Mouse (Mus musculus) spleen, postnatal 10 days (tissue): ENCODE data around the gene Trappc4.
"Not testable (repeated sequence)": the region's sequence is repeated elsewhere in the genome, so short reads cannot be mapped to it uniquely, and the experiment has no call there.

Source experiments
- DNase-seq, 2 experiments: peaks; one replicate each; pipeline ENCODE4 v3.0.0; 2021 to 2022; ENCODE audit warnings: low spot score in 2 of 2

Gene Trappc4

DNA sequence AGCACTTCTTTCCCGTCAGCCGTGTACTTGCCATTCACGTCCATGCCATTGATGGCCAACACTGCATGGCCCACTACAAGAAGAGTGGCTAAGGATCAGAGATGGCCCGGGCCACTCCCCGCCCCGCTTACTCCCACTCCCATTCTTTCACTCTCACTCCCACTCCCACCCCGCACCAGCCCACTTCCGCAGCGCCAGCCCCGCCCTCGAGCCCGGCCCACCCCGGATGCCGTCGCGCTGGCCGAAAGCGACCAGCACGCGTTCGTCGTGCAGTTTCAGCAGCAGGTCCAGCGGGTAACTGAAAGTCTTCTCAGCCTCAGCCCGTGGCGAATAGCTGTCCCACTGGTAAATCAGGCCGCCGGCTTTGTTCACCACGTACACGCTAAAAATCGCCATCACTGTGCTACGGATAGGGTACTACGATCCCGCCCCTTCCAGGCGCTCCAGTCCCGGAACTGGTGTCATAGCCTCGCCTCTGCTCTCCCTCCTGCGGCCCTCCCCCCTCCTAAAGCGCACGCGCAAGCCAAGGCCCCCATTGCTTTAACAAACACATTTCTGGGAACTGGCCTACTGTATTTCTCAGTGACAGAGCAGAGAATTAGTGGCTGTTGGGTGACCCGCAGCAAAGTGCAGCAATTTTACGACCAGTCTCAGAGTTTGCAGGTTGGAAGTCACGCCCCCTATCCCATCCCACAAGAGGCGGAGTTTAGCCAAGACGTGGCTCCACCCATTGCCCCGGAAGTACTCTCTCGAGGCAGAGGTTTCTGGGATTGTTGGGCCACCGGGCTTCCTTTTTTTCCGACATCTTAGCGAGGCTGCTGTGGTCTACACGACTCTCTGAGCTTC, at the start of gene Trappc4, which contains the start of gene Rps25:
Trappc4 (minus strand) TSS at position 695 of the 846 bp plus-strand sequence.
Rps25 (plus strand) TSS at position 234 of the 846 bp plus-strand sequence.
- peak; percentile 91 to 96 for DNase-seq

DNA sequence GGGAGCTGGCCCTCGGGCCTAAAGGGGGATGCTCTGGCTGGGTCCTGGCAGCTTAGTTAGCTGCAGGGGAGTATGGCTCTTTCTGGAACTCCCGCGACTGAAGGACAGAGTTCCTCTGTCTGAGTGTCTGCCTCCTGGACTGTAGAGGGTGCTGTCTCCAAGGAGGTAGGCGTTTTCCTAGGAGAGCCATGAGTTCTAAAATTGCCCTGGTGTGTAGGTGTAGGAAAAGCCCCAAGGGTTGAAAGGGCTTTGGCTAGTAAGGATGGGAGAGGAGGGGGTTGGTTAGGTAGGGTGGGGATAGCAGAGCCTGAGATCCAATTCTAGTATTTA, 47.5 kb upstream of the Trappc4 start, which contains the start of gene Upk2:
Upk2 (minus strand) TSS at position 86 of the 330 bp plus-strand sequence.
- DNase-seq, result no peak

DNA sequence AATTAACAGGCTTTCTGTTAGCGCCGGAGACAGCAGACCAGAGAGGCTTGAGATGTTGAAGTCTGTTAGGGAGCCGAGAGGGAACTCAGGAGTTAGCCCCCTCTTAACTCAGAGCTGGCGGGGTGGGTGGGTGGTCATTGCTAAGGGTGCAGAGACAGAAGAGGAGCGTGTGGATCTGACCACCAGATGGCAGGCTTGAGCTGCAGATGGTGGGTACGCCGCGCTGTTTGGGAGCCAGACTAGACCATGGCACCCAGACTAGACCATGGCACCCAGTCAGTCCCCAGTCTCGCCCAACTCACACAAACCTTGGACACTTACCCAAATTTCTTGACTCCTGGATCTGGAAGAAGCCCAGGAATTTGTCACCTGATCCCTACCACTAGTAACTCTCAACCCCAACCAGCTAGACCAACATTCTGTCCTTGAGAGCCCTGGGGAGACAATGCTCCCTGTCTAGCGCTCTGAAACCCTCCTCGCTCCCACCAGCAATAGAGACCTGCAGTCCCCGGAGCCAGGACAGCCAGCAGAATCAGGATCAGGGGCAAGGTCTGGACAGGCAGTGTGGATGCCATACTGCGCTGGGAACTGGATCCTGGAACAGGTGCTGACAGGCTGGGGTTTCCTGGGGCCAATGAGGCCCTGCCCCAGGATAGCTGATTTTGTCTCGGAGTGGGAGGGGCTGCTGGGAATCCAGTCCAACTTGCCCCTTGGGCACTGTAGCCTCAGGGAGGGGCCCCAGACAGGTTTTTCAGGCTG, 46.9 kb upstream of the Trappc4 start:
- peak; percentile 69 to 90 for DNase-seq

DNA sequence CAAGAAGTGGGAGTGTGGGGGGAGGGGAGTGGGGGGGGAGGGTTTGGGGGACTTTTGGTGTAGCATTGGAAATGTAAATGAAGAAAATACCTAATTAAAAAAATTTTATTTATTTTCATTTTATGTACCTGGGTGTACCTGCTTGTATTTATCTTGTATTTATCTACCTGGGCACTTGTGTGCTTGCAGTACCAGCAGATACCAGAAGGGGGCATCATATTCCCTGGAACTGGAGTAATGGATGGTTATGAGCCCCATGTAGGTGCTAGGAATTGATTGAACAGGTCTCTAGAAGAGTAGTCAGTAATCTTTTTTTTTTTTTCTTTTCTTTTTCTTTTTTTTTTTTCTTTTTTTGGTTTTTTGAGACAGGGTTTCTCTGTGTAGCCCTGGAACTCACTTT, 43.0 kb upstream of the Trappc4 start:
- DNase-seq, result peak in 1 of 2 experiments; percentile 46

DNA sequence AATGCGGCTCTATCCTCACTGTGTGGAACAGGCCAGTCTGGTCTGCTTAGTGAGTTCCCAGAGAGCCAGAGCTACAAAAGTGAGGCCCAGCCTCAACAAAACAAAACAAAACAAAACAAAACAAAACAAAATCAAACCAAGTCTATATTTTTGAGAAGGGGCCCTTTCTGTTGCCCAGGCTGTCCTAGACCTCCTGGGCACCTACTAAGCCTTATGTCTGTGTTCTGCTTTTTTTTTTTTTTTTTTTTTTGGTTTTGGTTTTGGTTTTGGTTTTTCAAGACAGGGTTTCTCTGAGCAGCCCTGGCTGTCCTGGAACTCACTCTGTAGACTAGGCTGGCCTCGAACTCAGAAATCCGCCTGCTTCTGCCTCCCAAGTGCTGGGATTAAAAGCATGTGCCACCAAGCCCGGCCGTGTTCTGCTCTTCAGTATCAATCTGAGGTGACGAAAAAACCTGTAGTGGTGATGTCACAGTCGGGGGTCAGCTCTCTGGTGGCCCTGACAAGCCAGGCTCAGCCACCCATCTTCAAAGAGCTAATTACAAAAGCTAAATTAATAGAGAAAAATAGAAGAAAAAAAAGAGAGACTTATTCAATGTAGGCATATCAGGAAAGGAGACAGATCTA, 37.1 kb upstream of the Trappc4 start:
- DNase-seq, result not testable (repeated sequence)

DNA sequence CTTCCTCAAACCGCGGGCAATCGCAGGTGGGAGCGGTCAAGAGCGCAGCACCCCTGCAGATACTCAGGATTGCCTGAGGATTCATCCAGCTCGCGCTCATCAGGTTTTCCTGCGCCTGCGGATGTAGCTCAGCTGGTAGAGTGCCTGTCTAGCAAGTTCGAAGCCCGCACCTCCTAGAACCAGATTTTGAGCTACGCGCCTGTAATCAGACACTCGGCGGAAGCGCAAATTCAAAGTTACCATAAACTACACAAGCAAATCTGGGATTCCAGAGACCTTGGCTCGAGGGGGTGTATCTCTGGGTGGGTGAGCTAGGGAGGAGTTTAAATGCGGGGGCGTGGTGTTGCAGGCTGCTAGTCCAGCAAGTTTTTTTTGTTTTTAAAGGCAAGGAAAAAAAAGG, 33.6 kb upstream of the Trappc4 start, which contains the start of gene Foxr1:
Foxr1 (minus strand) TSS at position 176 of the 400 bp plus-strand sequence.
- no peak for DNase-seq

DNA sequence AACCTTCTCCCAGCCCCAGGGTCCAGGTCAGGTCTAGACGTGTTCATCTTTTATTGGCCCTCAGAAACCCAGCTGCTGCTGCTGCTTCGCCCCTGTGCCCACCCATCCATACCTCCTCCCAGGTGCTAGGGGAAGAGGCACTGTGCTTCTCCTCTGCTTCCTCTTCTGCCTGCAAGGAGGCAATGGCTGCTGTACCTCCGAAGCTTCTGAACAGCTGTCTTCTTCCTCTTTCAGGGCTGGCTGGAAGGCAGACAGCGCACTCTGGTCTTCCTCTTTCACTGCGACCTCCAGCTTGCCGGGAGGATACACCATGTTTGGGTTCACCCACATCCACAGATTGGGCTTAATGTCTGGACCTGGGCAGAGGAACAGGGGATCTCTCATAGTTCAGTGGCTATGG, 28.3 kb upstream of the Trappc4 start:
- DNase-seq, result peak in 1 of 2 experiments; percentile 50

DNA sequence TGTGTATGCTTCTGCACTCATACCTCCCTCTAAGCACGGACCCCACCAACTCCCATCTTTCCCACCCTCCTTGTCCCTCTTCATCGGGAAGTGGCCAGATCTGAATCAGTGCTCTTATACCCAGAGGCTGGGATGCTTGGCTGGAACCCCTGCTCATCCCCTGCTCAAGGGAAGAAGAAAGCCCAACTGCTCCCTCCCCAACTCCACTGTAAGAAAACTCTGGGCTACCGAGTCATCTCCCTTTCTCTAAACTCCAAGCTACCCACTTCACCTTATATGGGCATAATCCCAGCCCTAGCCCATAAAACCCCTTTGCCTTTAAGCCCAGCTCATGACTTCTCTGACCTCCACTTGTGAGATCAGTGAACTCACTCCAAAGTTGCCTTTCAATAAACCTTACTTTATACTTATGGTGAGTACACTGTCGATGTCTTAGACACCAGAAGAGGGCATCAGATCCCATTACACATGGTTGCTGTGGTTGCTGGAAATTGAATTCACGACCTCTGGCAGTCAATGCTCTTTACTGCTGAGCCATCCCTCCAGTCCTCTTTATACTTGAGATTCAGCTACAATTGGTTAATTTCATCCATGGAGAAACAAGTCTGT, 25.3 kb upstream of the Trappc4 start:
- DNase-seq, result no peak

DNA sequence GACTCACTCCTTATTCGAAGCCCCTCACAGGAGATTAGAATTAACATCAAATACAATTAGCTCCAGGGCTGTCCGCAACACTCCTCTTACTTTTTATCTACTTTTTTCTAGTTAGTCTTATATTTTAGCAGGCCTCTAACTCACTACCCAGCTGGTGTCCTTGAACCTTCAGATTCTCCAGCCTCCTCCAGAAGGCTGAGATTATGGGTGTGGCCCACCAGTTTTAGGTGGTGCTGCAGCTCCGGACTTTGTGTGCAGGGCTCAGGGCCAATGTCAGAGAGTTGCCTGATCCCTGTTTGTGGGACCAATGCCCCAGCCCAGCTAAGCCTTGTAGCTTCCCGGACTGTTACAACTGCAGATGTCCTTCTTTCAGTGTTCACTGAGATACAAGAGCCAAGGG, 16.2 kb upstream of the Trappc4 start:
- DNase-seq, result no peak

DNA sequence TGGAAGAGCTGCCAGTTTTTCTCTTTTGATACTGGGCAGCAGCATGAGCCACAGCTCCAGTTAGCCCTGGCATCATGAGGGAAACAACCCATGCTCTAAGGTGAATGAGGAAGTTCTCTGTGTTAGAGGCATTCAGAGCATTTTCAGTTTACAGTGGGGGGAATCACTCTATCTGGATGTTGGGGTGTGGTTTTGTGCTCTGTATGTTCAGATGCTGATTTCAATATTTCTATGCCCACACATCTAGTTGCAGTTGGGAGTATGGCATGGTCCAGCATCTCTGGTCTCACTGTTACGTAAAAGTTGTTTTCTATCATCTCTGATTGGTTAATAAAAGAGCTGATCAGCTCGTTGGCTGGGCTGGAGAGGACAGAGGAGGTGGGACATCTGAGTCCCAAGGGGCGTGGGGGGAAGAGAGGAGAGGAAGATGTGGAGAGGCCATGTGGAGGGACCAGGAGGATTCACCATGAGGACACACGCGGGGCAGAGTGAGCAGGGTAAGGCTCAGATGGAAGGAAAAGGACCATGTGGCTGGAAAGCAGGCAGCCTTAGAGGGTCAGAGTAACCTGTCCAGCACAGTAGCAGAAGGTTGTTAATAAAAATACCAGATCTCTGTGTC, 13.0 kb upstream of the Trappc4 start:
- DNase-seq, result no peak

DNA sequence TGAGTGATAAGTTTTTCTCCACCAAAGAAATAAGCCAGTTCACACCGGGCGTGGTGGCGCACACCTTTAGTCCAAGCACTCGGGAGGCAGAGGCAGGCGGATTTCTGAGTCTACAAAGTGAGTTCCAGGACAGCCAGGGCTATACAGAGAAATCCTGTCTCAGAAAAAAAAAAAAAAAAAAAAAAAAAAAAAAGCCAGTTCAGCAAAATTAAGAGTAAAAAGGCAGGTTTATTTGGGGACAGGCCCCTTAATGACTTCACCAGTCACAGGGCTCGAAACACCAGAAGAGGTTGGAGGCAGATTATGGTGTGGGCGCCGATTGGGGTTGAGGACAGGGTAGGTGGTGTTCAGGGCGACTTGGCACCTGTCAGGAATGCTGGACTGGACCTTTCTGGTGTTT, 12.3 kb upstream of the Trappc4 start:
- not testable (repeated sequence) for DNase-seq

DNA sequence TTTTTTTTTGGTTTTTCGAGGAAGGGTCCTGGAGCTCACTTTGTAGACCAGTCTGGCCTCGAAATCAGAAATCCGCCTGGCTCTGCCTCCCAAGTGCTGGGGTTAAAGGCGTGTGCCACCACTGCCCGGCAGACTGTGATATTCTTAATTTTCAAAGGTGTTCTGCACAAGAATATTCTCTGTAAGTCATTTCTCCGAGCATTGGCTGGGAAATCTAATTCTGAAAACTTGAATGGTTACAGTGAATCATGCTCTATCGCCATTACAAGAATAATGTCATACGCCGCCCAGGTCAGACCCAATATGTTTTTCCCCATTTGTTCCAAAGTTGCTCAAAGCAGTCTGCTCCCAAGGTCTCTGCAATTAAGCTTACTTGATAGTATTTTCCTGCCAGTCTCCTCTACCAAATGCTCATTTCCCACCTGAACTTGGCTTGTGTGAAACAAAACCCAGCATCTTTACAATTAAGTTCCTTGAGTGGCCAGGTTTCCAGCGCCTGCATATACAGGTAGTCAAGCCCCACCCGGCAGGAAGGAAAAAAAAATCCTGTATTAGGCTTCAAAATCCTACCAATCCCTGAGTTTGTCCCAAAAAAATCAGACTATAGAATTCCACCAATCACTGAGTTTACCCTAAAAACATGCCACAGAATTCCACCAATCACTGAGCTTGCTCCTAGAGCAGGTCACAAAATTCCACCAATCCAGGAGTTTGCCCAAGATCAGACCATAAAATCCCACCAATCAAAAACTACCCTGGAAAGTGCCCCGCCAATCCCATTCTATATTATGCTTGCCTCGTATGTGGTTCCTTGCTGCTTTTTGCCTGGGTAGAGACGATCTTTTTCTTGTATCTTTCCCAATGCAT, 11.4 kb upstream of the Trappc4 start, which contains the start of gene Ccdc84:
Ccdc84 (minus strand) TSS at position 51 of the 867 bp plus-strand sequence.
- DNase-seq, result no peak

DNA sequence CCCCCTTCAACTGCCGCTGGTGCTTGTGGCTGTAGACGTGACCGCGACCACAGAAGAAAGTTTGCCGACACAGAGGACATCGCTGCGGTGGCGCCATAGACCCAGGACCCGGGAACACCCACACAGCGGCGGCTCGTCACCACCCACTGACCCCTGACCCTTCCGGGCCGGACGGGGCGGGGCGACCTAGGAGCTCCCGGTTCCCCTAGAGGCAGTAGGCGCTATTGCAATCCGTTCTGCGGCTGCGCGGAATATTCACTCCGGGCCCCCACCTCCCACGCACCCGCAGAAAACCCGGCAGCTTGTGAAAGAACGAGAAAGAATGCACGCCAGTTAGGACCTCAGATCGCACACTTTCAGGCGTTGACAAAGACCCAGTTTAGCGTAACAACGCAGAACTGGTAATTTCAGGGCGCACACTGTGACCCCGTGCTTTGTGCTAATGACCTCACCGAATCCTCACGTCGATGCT, 10.5 kb upstream of the Trappc4 start:
- peak; percentile 95 to 97 for DNase-seq

DNA sequence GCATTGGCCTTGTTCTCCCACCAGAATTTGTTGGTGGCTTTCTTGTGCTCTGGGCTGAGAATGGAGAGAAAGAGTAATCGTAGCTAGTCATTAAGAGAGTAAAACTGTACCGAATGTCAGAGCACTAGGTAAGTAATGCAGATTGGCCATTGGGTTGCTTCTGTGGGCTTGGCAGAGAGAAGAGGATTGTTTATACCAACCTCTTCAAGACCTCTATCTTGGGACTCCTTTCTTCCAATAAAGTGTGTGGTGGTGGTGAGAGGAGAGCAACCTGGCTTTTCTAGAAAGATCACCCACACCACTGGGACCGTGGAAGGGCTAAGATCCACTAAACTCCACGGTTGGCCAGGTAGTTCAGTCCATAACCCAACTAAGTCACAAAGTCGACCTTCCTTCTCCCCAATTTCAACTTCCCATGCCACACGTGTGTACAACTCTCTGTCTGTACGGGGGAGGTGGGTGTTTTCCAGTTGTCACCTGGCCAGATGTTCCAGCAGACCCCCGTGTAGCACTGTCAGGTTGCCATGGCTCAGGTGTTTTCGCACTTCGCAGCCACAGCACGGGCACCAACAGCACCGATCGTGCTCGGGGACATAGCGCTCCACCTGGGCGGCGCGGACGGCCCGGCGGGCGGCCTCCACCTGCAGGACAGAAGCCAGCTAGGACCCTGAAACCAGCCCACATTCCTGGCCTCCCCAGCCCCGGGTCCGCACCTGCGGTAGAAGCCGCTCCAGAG, 9.9 kb upstream of the Trappc4 start:
- no peak for DNase-seq

DNA sequence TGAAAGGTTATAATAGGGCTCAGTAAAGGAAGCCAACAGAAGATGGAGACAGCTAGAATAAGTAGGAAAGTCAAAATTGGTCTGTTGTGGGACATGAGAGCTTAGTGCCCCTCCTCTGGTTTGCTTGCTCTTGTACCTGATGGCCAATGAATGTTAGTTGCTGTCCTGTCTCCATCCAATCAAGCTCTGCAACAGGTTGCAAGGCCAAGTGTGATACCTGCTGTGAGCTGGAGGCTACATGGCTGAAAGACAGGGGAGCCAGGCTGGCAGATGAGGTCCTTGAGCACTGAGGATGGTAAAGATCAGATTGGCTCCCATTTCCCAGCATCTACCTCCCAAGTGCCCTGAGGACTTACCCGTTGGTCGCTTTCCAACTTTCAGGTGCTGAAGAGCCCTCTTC, 5.4 kb upstream of the Trappc4 start:
- no peak for DNase-seq

DNA sequence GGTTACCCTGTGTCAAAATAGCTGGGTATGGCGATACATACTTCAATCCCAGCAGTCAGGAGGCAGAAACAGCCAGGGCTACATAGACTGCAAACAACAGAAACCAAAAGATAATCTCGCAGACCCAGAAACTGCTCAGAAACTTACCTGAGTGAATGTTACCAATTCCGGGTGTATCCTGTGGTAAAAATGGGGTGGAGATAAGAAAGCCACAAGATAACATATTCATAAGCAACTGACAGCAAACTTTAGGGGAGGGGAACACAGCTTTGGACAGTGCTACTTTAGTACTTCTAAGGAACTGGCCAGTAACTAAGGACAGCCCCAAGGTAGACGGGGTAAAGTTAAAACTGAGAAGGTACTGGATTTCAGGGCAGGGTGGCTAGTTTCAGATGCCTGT, 4.9 kb upstream of the Trappc4 start:
- DNase-seq, result no peak

DNA sequence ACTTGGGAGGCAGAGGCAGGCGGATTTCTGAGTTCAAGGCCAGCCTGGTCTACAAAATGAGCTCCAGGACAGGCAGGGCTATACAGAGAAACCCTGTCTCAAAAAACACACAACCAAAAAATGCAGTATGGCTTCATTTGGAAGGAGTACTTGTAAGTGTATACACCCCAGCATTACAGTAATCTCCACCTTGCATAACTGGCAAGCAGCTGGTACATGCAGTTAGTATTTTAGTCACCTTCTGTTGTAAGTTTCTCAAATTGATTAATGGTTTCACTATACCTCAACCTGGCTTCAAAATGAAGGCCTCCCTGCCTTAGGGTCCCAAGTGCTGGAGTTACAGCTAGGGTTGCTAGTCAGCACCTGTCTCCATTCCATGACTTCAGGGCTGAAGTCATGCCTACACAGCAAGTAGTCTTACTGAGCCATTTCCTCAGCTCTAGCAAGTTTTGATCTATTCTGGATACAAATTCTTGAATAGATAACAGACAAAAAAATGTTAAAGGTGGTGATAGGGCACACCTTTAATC, 4.3 kb upstream of the Trappc4 start:
- DNase-seq, result no peak

DNA sequence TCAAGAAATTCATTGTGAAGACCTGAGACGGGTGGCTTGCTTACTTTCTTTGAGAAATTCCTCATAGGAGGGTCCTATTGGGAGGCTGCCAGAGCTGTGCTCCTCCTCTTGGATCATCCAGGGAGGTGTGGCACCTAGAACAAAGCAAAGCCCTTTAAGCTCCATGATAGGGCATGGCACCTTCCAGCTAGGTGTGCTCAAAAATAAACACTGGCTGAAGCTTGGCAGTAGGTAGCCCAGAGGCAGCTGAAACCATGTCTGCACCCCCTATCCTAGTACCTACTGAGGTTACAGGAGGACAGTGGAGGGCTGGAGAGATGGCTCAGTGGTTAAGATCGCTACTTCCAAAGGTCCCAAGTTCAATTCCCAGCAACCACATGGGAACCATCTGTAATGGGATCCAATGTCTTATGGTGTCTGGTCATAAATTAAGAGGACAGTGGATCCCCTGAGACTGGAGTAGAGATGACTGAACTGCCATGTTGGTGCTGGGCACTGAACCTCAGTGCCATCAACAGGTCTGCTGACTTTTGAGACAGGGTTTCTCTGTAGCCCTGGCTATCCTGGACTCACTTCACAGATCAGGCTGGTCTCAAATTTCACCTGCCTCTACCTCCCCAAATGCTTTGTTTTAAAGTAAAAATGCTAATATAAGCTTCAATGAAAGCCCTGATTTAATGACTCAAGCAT, 3.4 kb upstream of the Trappc4 start:
- DNase-seq, result no peak

DNA sequence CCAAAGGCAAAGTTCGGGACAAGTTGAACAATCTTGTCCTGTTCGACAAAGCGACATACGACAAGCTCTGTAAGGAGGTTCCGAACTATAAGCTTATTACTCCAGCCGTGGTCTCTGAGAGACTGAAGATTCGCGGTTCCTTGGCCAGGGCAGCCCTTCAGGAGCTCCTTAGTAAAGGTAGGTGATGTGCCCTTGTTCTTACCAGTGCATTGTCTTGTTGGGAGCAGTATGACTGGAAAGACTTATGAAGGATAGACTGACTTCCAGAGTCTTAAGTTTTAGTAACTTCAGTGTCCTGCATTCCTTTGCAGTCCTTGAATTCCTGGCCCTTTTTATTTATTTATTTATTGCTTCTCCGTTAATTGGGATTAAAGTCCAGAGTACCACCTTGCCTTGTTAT, 1.3 kb upstream of the Trappc4 start:
- DNase-seq, result not testable (repeated sequence)
